Mouse (Mus musculus) left cerebral cortex, postnatal 14 days (tissue): ENCODE data around the gene Mdn1. TPM values are rescaled to one million over a fixed set of nuclear protein-coding genes. Genes with fewer than 3 reads are reported as not detected.

Experiments used
- DNase-seq, 2 experiments: peaks; one replicate each; pipeline ENCODE4 v3.0.0; 2021 to 2022; ENCODE audit warnings: low spot score in 2 of 2, mixed read lengths in 1 of 2
- intact Hi-C: fragments of 180-260 bp; cut with DNase I; formaldehyde crosslinking; loops from one replicate; pipeline ENCODE4 v1.15.1; 2025
- total RNA-seq, 2 experiments: library from RNA; stranded (reverse); gene quantifications; 2 replicates each; pipeline ENCODE4 v1.2.3; 2021

Mdn1 gene
- total RNA-seq, 2 experiments from 2014 or later = 22.2 to 28.0 TPM

- DNase-seq = no peak
- intact Hi-C loops = no loop called here
These were observed 110.6 kb downstream of the Mdn1 start for GRCm38 (mm10) chr4:32767471-32767870.

- no peak for DNase-seq
- intact Hi-C loops = no loop called here
These were observed 111.1 kb downstream of the Mdn1 start for GRCm38 (mm10) chr4:32768046-32768445.

GRCm38 (mm10) chr4:32770284-32770810 is 113.4 kb downstream of the Mdn1 start:
- intact Hi-C loops = loop anchor here (10.0 kb wide), 1 partner anchor 344 kb away; no protein-coding TSS in a partner anchor

GRCm38 (mm10) chr4:32779996-32780395 is 123.1 kb downstream of the Mdn1 start:
- intact Hi-C loops = loop anchor here (10.0 kb wide), 1 partner anchor 335 kb away; no protein-coding TSS in a partner anchor
- DNase-seq = no peak

More at GRCm38 (mm10) chr4:32770284-32770810, 113.4 kb downstream of the Mdn1 start:
- DNase-seq = no peak

- intact Hi-C loops = no loop called here
- DNase-seq = no peak
These were observed 130.2 kb downstream of the Mdn1 start for GRCm38 (mm10) chr4:32787110-32787509.

- intact Hi-C loops = no loop called here
- DNase-seq = no peak
These were observed 132.1 kb downstream of the Mdn1 start for GRCm38 (mm10) chr4:32789020-32789419.

- intact Hi-C loops = no loop called here
- DNase-seq = no peak
These were observed 142.1 kb downstream of the Mdn1 start for GRCm38 (mm10) chr4:32798976-32799375.

- intact Hi-C loops = loop anchor here (5.0 kb wide), 2 partner anchors 62 to 152 kb away; partner anchors contain the start of gene Ankrd6
- DNase-seq = peak; percentile 67 to 78
These were observed 143.2 kb downstream of the Mdn1 start, which contains the start of gene Lyrm2 for GRCm38 (mm10) chr4:32799966-32800576. Gene Lyrm2 (plus strand): TSS chr4:32800253.

GRCm38 (mm10) chr4:32800577-32801170 is 143.8 kb downstream of the Mdn1 start:
- no peak for DNase-seq
- intact Hi-C loops = loop anchor here (5.0 kb wide), 2 partner anchors 62 to 152 kb away; partner anchors contain the start of gene Ankrd6

GRCm38 (mm10) chr4:32817478-32817877 is 160.6 kb downstream of the Mdn1 start:
- intact Hi-C loops = no loop called here
- DNase-seq = no peak

- DNase-seq = no peak
- intact Hi-C loops = no loop called here
These were observed 163.8 kb downstream of the Mdn1 start for GRCm38 (mm10) chr4:32820676-32821075.

- no peak for DNase-seq
- intact Hi-C loops = no loop called here
These were observed 167.3 kb downstream of the Mdn1 start for GRCm38 (mm10) chr4:32824254-32824653.

Other genes starting within 250 kb of the Mdn1 start
- gene Gja10, start 54.4 kb upstream of the Mdn1 start, total RNA-seq = not detected
- 1 to 10 TPM; 8.4 to 8.6 TPM for gene Casp8ap2, start 41.7 kb upstream of the Mdn1 start, total RNA-seq
- 10 to 100 TPM; 34.2 to 39.3 TPM for gene Lyrm2, start 143.1 kb downstream of the Mdn1 start, total RNA-seq